Mouse (Mus musculus): ENCODE measurements around the gene Rhbdf1. TPM values are rescaled to one million over a fixed set of nuclear protein-coding genes. Genes with fewer than 3 reads are reported as not detected.
A peak's percentile ranks its signal among the peaks of the same experiment; 100 is the strongest.
"Not testable (repeated sequence)": the region's sequence is repeated elsewhere in the genome, so short reads cannot be mapped to it uniquely, and the experiment has no call there.

Rhbdf1 gene
- polyA plus RNA-seq, 1 experiment from 2014 or later: 35.6 TPM

- Histone ChIP-seq H3K27me3 (no peaks in the 10 kb centered on the region), H3K9ac (no peak overlapping the region), H3K36me3 (peaks cover 24% of the 10 kb centered on the region), H3K4me1 (replicated peaks) (peaks cover 40% of the 10 kb centered on the region), H3K4me3 (no peak overlapping the region), H3K27ac (no peak overlapping the region), H3K4me2 (no peak overlapping the region), H3K9me3 (replicated peaks) (no peaks in the 10 kb centered on the region)
- ATAC-seq (replicated peaks; ENCODE audit: insufficient number of reproducible peaks, insufficient read depth, low FRiP score, low read depth): no peak
- WGBS: 67% methylated on average over 6 of the region's 6 CpGs
Measured at GRCm38 (mm10) chr11:32218501-32219050, 3.5 kb downstream of the Rhbdf1 start.

- Histone ChIP-seq H3K4me3 (no peak overlapping the region), H3K9ac (no peak overlapping the region), H3K9me3 (replicated peaks) (no peaks in the 10 kb centered on the region), H3K36me3 (peaks cover 42% of the 10 kb centered on the region), H3K4me1 (replicated peaks) (peaks cover 27% of the 10 kb centered on the region), H3K27me3 (no peaks in the 10 kb centered on the region), H3K4me2 (no peak overlapping the region), H3K27ac (no peak overlapping the region)
- ATAC-seq (replicated peaks; ENCODE audit: insufficient number of reproducible peaks, insufficient read depth, low FRiP score, low read depth): no peak
- 28% methylated on average over 8 of the region's 8 CpGs for WGBS
Measured at GRCm38 (mm10) chr11:32216851-32217250, 5.2 kb downstream of the Rhbdf1 start.

- Histone ChIP-seq H3K9ac (no peak overlapping the region), H3K4me1 (replicated peaks) (peaks cover 21% of the 10 kb centered on the region), H3K27me3 (no peaks in the 10 kb centered on the region), H3K4me2 (no peak overlapping the region), H3K36me3 (peaks cover 54% of the 10 kb centered on the region), H3K4me3 (no peak overlapping the region), H3K27ac (no peak overlapping the region), H3K9me3 (replicated peaks) (no peaks in the 10 kb centered on the region)
- ATAC-seq (replicated peaks; ENCODE audit: insufficient number of reproducible peaks, insufficient read depth, low FRiP score, low read depth): no peak
- WGBS: 91% methylated on average over 18 of the region's 18 CpGs
Measured at GRCm38 (mm10) chr11:32215372-32216162, 6.5 kb downstream of the Rhbdf1 start.

GRCm38 (mm10) chr11:32210623-32211022 is 11.5 kb downstream of the Rhbdf1 start:
- H3K9ac ChIP-seq: no peak overlapping the region
- H3K4me3 ChIP-seq: no peak overlapping the region
- no peak for ATAC-seq (replicated peaks; ENCODE audit: insufficient number of reproducible peaks, insufficient read depth, low FRiP score, low read depth)
- H3K4me1 ChIP-seq (replicated peaks): peaks cover 8% of the 10 kb centered on the region
- H3K9me3 ChIP-seq (replicated peaks): no peaks in the 10 kb centered on the region
- 87% methylated on average over 9 of the region's 9 CpGs for WGBS
- no peak overlapping the region for H3K4me2 ChIP-seq
- no peaks in the 10 kb centered on the region for H3K27me3 ChIP-seq
- no peak overlapping the region for H3K27ac ChIP-seq
- H3K36me3 ChIP-seq: peaks cover 75% of the 10 kb centered on the region

GRCm38 (mm10) chr11:32205058-32205873 is 16.8 kb downstream of the Rhbdf1 start, which contains the start of gene Snrnp25:
Gene Snrnp25 (plus strand): TSS chr11:32205415.
- WGBS: under 1% methylated on average over 52 of the region's 52 CpGs
- Histone ChIP-seq H3K4me1 (replicated peaks) (peaks cover 11% of the 10 kb centered on the region), H3K27me3 (peaks cover 3% of the 10 kb centered on the region; the same call in 1 of the 2 replicates), H3K9ac (peak within 1 kb of the TSS; percentile 74), H3K9me3 (replicated peaks) (no peaks in the 10 kb centered on the region), H3K4me3 (peak within 1 kb of the TSS; percentile 73), H3K4me2 (peak within 1 kb of the TSS; percentile 89), H3K36me3 (peaks cover 23% of the 10 kb centered on the region), H3K27ac (peak within 1 kb of the TSS; percentile 54)
- ATAC-seq (replicated peaks; ENCODE audit: insufficient number of reproducible peaks, insufficient read depth, low FRiP score, low read depth): peak; percentile 99

- WGBS: 65% methylated on average over 11 of the region's 11 CpGs
- H3K27me3 ChIP-seq: peaks cover 3% of the 10 kb centered on the region; the same call in 1 of the 2 replicates
- no peak for ATAC-seq (replicated peaks; ENCODE audit: insufficient number of reproducible peaks, insufficient read depth, low FRiP score, low read depth)
- H3K27ac ChIP-seq: no peak overlapping the region
- H3K9ac ChIP-seq: no peak overlapping the region
- no peak overlapping the region for H3K4me2 ChIP-seq
- H3K36me3 ChIP-seq: no peaks in the 10 kb centered on the region
- H3K4me1 ChIP-seq (replicated peaks): peaks cover 11% of the 10 kb centered on the region
- H3K9me3 ChIP-seq (replicated peaks): no peaks in the 10 kb centered on the region
- no peak overlapping the region for H3K4me3 ChIP-seq
Measured at GRCm38 (mm10) chr11:32201922-32202685, 20.0 kb downstream of the Rhbdf1 start.

GRCm38 (mm10) chr11:32200992-32201391 is 21.1 kb downstream of the Rhbdf1 start:
- ATAC-seq (replicated peaks; ENCODE audit: insufficient number of reproducible peaks, insufficient read depth, low FRiP score, low read depth): not testable (repeated sequence)
- WGBS: 57% methylated on average over 1 of the region's 1 CpGs

GRCm38 (mm10) chr11:32200075-32200601 is 22.0 kb downstream of the Rhbdf1 start, which contains the start of gene Il9r:
Gene Il9r (minus strand): TSS chr11:32200279.
- no peaks in the 10 kb centered on the region for H3K36me3 ChIP-seq
- H3K4me1 ChIP-seq (replicated peaks): peaks cover 4% of the 10 kb centered on the region
- no peak within 1 kb of the TSS for H3K27ac ChIP-seq
- no peak within 1 kb of the TSS for H3K4me2 ChIP-seq
- H3K4me3 ChIP-seq: no peak within 1 kb of the TSS
- WGBS: 35% methylated on average over 10 of the region's 10 CpGs
- H3K9me3 ChIP-seq (replicated peaks): no peaks in the 10 kb centered on the region
- peaks cover 9% of the 10 kb centered on the region; the same call in 1 of the 2 replicates for H3K27me3 ChIP-seq
- no peak for ATAC-seq (replicated peaks; ENCODE audit: insufficient number of reproducible peaks, insufficient read depth, low FRiP score, low read depth)
- H3K9ac ChIP-seq: no peak within 1 kb of the TSS

More at GRCm38 (mm10) chr11:32200992-32201391, 21.1 kb downstream of the Rhbdf1 start:
- not testable (repeated sequence) for H3K4me2 ChIP-seq; H3K9me3 ChIP-seq (replicated peaks); H3K9ac ChIP-seq; H3K27me3 ChIP-seq; H3K4me3 ChIP-seq; H3K27ac ChIP-seq; H3K36me3 ChIP-seq; H3K4me1 ChIP-seq (replicated peaks)

- no peak for ATAC-seq (replicated peaks; ENCODE audit: insufficient number of reproducible peaks, insufficient read depth, low FRiP score, low read depth)
- H3K27ac ChIP-seq: no peak overlapping the region
- WGBS: 43% methylated on average over 6 of the region's 6 CpGs
Measured at GRCm38 (mm10) chr11:32199230-32199629, 22.9 kb downstream of the Rhbdf1 start.

GRCm38 (mm10) chr11:32198256-32198955 is 23.7 kb downstream of the Rhbdf1 start:
- Histone ChIP-seq H3K4me1 (replicated peaks) (no peaks in the 10 kb centered on the region), H3K9ac (no peak overlapping the region), H3K27me3 (peaks cover 12% of the 10 kb centered on the region; the same call in 1 of the 2 replicates), H3K4me3 (no peak overlapping the region), H3K9me3 (replicated peaks) (no peaks in the 10 kb centered on the region), H3K36me3 (no peaks in the 10 kb centered on the region), H3K27ac (no peak overlapping the region), H3K4me2 (no peak overlapping the region)
- ATAC-seq (replicated peaks; ENCODE audit: insufficient number of reproducible peaks, insufficient read depth, low FRiP score, low read depth): no peak
- 62% methylated on average over 14 of the region's 14 CpGs for WGBS

More at GRCm38 (mm10) chr11:32199230-32199629, 22.9 kb downstream of the Rhbdf1 start:
- H3K9ac ChIP-seq: no peak overlapping the region
- no peak overlapping the region for H3K4me3 ChIP-seq
- H3K36me3 ChIP-seq: no peaks in the 10 kb centered on the region
- no peaks in the 10 kb centered on the region for H3K4me1 ChIP-seq (replicated peaks)
- no peak overlapping the region for H3K4me2 ChIP-seq
- H3K9me3 ChIP-seq (replicated peaks): no peaks in the 10 kb centered on the region
- H3K27me3 ChIP-seq: peaks cover 12% of the 10 kb centered on the region; the same call in 1 of the 2 replicates
